Mouse (Mus musculus): ENCODE data around the gene Cfap57.

The Cfap57 gene

DNA sequence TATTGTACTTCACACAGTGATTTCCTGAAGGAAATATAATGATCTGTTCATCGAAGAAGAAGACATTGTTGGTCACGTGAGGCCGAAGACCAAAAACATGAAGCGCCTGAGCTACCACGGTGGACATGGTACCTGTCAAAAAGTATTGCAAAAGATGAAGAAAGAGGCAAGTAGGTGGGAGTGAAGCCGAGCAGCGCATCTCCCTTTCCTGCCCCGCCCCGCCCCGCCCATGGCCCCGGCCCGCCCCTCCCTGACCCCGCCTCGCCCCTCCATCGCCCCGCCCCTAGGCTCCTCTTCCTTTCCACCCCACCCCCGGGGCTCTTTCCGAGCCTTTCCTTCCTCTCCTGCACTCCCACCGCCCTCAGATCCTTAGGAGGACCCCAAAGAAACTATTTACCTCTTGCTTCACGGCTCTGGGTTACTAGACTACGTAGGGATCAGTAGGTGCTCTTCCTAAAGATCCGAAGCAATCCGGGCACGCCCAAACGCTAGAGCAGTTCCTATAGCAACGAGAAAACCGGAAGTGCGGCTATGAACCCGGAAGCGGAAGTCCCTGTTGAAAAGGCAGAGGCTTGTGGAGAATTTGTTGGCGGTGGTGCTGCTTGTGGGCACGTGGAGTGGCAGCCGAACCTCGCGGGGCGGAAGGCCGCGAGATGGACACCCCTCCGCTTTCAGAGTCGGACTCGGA, at the start of gene Cfap57, which contains the start of gene Ebna1bp2:
Cfap57 (minus strand) TSS at position 499 of the 688 bp plus-strand sequence.
Ebna1bp2 (plus strand) TSS at position 521 of the 688 bp plus-strand sequence.
- peak; percentile 95 for DNase-seq (ENCODE audit: low read depth, low spot score)

DNA sequence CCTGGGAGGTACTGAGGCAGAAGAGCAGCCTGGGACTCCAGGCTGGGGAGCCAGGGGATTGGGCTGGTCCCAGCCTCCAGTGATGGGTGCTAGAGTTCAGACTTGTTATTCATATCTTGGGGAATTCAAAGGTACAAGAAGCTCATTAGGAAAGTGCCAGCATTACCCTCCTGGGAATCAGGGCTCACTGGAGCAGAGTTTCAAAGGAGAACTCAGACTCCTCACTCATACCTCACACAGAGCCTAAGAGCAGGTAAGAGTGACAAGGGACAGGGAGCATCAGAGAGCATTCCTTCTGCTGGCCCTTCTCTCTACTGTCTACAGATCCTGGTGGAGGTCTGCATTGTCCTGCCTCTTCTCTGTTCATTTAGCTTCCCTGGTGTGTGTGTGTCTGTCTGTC, 38.1 kb upstream of the Cfap57 start, which contains the start of gene Olfr62:
Olfr62 (plus strand) TSS at position 301 of the 400 bp plus-strand sequence.
- no peak for DNase-seq (ENCODE audit: low read depth, low spot score)

DNA sequence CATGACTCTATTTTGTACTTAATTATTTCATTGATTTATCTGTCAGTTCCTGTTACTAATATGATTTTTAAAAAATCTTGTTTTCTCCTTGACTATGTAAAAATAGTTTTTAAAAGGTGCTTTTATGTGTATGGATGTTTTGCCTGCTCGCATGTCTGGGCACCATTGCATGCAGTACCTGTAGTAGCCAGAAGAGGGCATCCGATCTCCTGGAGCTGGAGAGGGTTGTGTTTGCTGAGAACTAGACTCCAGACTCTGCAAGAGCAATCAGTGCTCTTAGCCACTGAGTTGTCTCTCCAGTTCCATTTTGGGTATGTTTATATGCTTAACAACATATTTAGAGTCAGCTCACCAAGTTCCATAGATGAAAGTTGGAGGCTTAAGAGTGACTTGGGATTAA, 24.7 kb upstream of the Cfap57 start:
- DNase-seq (ENCODE audit: low read depth, low spot score) = peak; percentile 78

DNA sequence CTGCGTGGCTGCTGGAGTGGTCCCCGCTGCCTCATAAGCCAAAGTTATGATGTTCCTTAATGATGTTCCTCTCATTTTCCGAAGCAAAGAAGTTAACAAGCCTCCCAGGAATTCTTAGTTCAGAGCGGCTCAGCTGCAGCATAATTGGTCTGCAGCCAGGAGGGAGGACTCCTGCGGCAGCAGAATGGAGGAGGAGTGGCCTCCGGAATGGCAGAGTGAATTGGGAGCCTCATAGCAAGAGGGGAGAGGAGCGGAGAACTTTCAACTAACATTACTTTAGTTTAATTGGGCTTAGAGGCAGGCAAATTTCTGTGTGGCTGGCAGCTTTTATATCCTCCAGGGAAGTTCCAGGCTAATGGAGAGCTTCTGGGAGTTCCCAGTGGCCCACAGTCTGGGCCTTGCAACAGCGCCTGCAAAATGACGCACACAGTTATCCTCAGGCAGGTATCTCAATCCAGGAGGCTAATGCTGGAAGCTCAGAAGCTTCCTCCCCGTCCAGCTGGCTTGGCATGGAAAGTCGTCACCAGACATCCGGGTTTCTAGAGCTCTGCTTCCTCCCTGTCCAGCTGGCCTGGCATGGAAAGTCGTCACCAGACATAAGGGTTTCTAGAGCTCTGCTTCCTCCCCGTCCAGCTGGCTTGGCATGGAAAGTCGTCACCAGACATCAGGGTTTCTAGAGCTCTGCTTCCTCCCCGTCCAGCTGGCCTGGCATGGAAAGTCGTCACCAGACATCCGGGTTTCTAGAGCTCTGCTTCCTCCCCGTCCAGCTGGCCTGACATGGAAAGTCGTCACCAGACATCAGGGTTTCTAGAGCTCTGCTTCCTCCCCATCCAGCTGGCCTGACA, 22.0 kb upstream of the Cfap57 start:
- DNase-seq (ENCODE audit: low read depth, low spot score) = peak; percentile 39

DNA sequence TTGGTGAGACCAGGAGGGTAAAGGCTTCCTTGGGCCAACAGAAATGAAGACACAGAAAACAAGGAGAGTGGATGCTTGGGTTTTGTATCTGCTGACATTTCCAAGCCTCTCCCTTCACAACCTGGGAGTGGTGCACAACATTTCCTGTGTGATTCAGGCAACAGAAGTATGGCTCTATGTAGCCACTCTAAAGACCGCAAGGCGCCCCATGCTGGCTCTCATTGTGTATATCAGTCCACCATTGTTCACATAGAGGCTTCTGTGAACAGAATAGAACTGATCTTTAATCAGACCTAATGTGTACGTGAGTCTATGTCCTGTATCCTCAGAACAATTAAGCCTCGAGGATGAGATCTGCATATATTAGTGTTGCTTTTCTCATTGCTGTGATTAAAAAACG, 9.7 kb upstream of the Cfap57 start:
- DNase-seq (ENCODE audit: low read depth, low spot score) = no peak

DNA sequence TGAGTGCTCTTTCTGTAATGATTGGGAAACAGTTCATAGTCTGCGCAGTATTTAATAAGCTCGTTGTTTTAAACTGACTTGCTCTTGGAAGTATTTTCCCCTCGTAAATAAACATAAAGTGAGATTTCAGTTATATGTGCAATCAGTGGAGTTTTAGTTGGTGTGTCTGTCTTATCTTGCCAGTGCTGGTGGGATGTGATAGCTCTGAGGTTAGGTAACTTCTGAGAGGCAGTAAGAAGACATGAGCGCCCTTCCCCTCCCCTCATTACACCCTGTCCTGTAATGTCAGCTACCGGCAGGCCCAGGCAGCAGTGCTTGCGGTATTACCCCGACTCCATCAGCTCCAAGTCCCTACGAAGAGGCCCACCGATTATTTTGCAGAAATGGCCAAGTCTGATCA, 1.2 kb upstream of the Cfap57 start:
- no peak for DNase-seq (ENCODE audit: low read depth, low spot score)

DNA sequence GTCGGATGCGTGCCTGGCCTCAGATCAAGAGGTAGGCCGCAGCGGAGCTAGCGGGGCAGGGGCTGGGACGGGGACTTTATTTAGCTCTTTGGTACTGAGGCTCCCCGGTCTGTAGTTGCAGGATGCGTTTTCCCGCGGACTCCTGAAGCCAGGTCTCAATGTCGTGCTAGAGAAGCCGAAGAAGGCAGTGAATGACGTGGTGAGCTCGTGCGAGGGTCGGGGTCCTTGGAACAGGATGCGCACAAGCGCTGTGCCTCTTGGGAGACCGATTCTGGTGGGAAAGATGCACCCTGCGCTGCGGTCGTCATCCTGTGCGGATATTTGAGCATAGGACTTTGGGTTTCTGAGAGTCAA, 367 bp upstream of the Cfap57 start:
- DNase-seq (ENCODE audit: low read depth, low spot score) = no peak

DNA sequence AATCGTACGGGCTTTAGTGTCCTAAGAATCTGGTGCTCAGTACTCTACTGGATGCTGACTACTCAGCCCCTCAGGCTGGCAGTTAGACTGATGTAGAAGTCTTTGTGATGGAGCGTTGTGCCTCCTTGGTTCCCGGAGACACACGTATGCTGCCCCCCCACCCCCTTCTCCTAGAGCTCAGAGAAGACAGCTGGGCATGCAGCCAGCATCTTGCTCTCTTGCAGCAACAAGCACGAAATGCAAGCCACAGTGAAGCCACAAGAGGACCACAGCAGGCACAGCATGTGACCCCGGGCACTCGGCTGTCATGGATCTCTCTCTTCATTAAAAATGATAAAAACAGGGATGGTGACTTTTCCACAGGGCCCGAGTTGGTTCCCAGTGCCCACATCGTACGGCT, 5.2 kb downstream of the Cfap57 start:
- DNase-seq (ENCODE audit: low read depth, low spot score) = no peak

DNA sequence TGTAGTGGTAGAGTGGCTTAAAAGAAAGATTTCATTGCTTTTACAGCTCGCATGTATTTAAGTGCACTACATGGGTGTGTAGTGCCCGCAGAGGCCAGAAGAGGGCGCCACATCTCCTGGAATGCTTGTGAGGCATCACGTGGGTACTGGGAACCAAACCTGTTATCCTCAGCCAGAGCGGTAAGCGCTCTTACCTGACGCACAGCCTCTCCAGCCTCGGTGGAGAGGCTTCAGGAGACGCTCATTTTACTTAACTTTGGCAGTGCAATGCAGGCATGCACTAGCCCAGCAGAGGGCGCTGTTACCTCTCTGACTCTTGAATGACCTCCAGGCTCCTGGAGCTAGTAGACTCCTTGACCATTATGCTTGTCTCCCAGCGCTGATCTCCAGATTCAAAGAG, 8.0 kb downstream of the Cfap57 start:
- peak; percentile 21 for DNase-seq (ENCODE audit: low read depth, low spot score)

DNA sequence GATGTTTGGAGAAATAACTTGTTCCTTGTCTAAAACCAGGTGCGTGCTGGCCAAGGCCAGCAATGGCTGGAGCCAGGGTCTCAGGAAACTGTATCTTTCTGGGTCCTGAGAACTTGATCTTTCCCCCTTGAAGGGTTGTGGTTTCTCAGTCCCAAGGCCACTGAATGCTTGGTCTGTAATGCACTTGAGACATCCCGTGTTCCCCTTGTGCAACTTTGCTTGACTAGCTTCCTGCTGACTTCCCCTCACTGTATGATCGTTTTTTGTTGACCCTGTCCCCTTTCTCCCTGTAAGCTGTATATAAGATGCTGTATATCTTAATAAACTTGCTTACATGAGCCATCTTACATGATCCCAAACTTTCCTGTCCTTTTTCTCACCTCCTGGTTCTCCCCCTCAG, 10.7 kb downstream of the Cfap57 start:
- DNase-seq (ENCODE audit: low read depth, low spot score) = no peak

DNA sequence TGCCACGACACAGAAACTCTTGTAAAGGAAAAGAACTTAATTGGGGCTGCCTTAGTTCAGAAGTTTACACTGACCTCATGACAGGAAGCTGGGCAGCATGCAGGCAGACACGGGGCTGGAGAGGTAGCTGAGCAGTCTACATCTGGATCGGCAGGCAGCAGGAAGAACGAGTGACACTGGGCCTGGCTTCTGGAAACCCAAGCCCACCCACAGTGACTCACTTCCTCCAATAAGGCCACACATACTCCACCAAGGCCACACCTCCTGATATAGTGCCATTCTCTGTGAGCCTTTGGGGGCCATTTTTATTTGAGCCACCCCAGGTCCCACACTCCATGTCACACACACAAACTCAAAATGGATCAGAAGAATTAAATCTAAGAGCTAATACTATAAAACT, 16.5 kb downstream of the Cfap57 start:
- DNase-seq (ENCODE audit: low read depth, low spot score) = no peak

DNA sequence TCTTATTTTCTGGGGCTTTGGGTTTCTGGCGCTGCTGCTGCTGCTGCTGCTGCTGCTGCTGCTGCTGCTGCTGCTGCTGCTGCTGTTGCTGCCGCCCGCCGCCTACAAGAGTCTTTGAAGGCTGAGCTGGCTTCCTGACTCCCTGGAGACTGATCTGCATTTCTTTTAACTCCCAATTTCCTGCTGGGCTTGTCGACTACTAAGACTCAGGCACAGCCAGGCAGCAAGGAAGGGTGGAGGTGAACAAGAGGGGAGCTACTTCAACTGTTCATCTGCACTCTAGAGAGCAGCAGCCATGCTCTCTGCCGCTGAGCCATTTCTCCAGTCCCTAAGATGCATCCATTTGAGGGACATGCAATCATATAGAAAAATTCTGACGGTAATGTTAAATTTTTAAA, 30.8 kb downstream of the Cfap57 start:
- no peak for DNase-seq (ENCODE audit: low read depth, low spot score)

DNA sequence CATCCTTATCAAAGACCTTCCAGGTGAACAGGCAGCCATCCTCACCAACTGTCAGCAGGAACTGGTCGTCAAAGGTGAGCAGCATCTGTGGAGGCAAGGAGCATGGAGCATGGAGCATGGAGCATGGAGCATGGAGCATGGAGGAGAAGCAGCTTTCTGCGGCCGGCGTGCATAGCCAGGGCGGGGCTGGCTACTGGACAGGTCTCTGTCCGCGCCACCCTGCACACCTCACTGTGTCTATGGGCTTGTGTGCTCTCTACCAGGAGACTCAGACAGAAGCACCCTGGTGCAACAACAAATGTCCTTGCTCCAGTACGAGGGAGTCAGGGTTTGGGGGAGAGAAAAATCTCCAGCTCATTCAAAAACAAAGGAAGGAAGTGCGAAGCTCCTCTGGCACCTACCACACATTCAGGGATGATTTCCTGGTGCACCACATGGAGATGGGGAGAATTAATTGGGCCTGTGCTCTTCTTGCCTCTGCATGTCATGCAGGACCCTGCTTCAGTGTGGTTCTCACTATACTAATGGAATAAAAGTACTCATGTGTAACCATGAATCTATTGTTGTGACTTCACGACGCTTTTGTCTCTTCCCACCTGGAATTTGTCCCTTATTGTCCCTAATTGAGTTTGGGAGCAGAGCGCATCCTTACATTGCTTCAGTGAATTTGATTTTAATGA, 31.4 kb downstream of the Cfap57 start:
- no peak for DNase-seq (ENCODE audit: low read depth, low spot score)

DNA sequence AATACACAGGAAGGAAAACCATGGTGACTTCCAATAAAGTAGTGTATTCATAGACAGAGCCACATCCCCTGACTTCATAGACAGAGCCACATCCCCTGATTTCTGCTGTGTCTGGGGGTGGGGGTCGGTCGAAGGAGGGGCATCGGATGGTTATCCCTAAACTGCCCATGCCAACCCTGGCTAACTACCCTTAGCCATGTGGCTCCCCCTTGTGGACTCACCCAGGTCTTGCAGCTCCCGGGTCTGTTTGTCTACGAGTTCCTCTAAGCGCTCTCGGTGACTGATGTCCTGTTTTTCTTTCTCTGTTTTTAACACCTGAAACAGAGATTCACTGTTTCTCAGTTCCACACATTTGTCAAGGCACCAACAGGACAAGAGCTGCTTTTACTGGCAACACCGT, 37.9 kb downstream of the Cfap57 start:
- no peak for DNase-seq (ENCODE audit: low read depth, low spot score)

DNA sequence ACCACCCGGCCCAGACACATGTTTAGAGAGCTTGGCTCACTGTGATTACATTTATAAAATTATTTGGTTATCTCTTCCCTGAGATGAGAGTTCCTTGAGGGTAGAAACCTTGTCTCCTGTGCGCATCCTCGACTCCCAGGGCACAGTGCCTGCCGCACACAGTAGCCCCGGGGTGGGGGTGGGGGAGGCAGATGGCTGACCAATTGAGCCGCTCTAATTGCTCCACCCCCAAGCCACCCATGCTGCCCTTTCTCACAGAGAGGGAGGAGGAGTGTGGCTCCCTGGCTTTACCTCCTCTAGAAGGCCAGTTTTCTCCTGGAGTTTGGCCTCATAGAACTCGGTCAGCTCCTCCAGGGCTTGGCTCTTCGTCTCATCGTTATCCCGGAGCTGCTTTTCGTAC, 39.1 kb downstream of the Cfap57 start:
- DNase-seq (ENCODE audit: low read depth, low spot score) = no peak

DNA sequence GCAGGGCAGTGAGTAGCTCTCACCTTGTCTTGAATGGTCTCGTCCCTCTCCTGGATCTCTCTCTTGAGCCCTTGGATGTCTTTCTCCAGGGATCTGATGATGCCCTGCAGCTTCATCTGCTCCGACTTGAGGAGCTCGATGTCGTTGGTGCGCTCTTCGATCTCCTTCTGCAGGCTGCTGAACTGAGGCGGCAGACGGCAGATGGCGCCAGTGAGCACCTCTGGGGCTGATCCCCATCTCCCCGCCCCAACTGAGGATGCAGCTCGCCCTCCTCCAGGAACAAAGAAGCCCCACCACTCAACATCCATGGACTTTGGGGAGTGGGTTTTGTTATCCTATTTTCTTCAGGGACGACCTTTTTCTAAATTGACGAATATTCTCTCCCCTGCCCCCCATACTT, 41.3 kb downstream of the Cfap57 start:
- DNase-seq (ENCODE audit: low read depth, low spot score) = peak; percentile 19

DNA sequence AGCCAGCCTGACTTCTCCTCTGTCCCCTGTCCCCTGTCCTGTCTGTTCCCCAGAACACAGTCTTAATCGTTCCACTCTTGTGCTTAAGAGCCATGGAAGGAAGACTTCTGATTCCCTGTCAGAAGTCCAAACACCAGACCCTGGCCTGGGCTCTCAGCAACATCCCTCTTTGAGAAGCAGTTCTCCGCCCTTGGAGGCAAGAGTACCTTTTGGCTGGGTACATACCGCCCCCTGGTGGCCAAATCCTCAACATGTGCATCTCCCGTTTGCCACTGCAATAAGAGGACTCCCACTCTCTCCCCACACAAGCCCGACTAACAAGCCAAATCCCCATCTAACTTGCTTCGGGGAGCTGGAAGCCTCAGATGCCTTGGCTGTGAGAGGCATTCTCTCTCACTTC, 44.5 kb downstream of the Cfap57 start:
- DNase-seq (ENCODE audit: low read depth, low spot score) = peak; percentile 87

DNA sequence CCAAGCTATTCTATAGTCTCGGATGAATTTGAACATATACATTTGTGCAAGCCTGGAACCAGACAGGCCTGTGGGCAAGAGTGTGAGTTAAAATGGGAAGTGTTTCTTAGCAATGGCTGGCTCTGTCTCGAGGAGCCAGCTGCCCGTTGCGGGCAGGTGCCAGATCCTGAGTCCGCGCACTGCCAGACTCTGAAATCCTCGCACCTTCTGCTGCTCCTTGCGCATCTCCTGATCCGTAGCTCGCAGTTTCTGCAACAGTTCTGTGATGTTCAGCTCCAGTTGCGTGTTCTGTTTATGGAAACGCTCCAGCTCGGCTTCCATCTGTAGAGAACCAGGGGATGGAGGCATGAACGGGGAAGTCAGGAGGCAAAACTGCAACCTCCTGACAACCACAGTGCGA, 49.1 kb downstream of the Cfap57 start:
- no peak for DNase-seq (ENCODE audit: low read depth, low spot score)

DNA sequence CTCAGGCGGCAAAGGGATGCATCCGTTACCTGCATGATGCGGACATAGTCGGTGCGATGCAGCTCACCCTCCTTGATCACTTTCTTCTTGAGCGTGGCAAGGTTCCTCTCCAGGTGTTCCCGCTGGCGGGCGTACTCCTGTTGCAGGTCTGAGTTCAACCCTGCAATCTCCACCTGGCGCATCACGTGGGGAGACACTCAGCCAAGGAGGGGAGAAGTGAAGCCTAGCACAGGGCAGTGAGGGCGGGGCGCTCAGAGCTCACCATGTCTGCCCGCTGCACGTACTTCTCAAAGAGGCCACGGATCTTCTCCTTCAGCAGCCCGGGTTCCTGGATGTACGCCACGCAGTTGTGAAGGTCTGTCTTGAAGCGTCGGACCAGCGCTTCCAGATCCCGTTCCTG, 51.3 kb downstream of the Cfap57 start:
- no peak for DNase-seq (ENCODE audit: low read depth, low spot score)

DNA sequence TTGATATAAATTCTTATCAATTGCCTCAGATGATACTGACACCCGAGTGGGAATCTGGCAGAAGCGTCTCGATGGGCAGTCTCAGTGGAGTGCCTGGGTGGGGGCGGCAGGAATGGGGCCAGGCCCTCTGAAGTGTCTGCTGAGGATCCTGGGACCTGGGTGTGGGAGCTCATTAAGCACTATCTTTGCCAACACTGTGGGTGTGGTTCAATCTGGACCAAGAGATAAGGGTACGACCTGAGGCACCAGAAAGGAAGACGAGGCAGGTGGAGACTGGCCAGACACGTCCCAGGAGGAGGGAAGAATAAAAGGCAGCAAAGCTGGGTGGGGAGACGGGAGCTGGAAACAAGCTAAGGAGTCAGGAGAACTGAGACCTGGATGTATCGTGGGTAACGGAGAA, 51.9 kb downstream of the Cfap57 start:
- DNase-seq (ENCODE audit: low read depth, low spot score) = no peak

DNA sequence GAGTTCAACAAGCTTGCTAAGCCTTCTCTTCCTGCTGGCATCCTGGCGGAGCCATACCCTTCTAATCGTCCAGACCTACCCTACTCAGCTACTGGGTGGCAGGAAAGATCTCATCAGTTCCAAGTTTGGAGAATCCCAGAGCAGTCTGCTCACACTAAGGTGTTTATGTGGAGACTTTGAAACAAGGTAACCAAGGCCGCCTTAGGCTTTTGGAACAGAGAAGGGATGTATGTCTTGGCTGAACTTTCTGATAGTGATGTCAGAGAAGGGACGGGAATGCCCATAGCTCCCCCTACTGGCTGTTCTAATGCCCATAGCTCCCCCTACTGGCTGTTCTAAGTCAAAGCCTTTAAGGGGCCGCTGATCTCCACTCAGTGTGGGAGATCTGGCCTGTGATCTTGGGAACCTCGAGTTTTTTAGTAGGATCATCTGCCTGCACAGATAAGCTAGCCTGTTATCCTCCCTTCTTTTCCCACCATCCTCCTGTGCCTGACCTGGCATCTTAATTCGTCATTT, 54.4 kb downstream of the Cfap57 start:
- DNase-seq (ENCODE audit: low read depth, low spot score) = peak; percentile 76

DNA sequence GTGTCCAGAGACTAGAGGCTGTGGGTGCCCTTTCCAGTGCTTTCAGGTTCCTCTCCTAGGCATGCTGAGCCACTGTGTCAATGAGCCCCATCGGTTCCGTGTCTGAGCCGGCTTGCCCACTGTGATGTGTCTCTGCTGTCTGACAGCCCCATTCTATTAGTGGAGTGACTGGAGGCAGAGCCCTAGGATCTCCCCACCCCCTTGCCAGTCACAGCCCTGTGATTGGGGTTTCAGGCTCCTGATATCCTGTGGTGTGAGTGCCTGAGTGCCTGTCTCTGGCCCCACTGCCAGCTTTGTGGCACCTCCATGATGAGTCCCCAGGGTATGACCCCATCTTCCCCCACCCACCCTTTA, 55.7 kb downstream of the Cfap57 start:
- no peak for DNase-seq (ENCODE audit: low read depth, low spot score)
